1 mouse cellular context compared by ENCODE assay signal in genomic region chr11:84880971-84881370, GRCm38 (mm10).
TF ChIP-seq lines count a peak whose summit lies in the region.

No protein-coding gene starts in this region.

TF ChIP-seq in MEL, 35 proteins besides CTCF, POLR2A, EP300 and RAD21:
- TF ChIP-seq POLR2AphosphoS5 (IDR thresholded peaks at IDR 0.05; ENCODE audit: borderline replicate concordance, low read depth, low read length), result no peak
- no peak for TF ChIP-seq POLR2AphosphoS2 (IDR thresholded peaks at IDR 0.05; ENCODE audit: low read length)
- TF ChIP-seq MEF2A (IDR thresholded peaks at IDR 0.05; ENCODE audit: extremely low read depth, insufficient replicate concordance, low read depth, low read length, poor library complexity, severe bottlenecking), result no peak
- TF ChIP-seq ETS1 (IDR thresholded peaks at IDR 0.05; ENCODE audit: low read depth, low read length), result no peak
- TF ChIP-seq ELF1 (IDR thresholded peaks at IDR 0.05; ENCODE audit: low read depth, low read length), result no peak
- no peak for TF ChIP-seq ZNF384 (IDR thresholded peaks at IDR 0.05; ENCODE audit: low read depth, low read length)
- no peak for TF ChIP-seq E2F4 (IDR thresholded peaks at IDR 0.05; ENCODE audit: borderline replicate concordance, low read depth, low read length)
- TF ChIP-seq TCF12 (IDR thresholded peaks at IDR 0.05; ENCODE audit: low read depth, low read length), result no peak
- TF ChIP-seq USF1 (IDR thresholded peaks at IDR 0.05; ENCODE audit: low read depth, low read length), result no peak
- no peak for TF ChIP-seq RCOR1 (IDR thresholded peaks at IDR 0.05; ENCODE audit: low read depth, low read length)
- TF ChIP-seq CHD2 (IDR thresholded peaks at IDR 0.05; ENCODE audit: low read length), result no peak
- no peak; the same call in 1 of the 2 replicates for TF ChIP-seq CHD1 (IDR thresholded peaks at IDR 0.05; ENCODE audit: low read depth, low read length)
- no peak for TF ChIP-seq GATA1 (IDR thresholded peaks at IDR 0.05; ENCODE audit: low read depth, low read length)
- TF ChIP-seq KAT2A (conservative IDR thresholded peaks at IDR 0.05; ENCODE audit: low read depth, low read length), result no peak
- no peak for TF ChIP-seq GABPA (IDR thresholded peaks at IDR 0.05; ENCODE audit: low read depth, low read length)
- TF ChIP-seq USF2 (IDR thresholded peaks at IDR 0.05; ENCODE audit: borderline replicate concordance in 1 of 2, insufficient read depth in 1 of 2, low read depth in 1 of 2, low read length in 2 of 2), result no peak
- no peak for TF ChIP-seq ZKSCAN1 (IDR thresholded peaks at IDR 0.05; ENCODE audit: low read depth, low read length)
- TF ChIP-seq BHLHE40 (IDR thresholded peaks at IDR 0.05; ENCODE audit: borderline replicate concordance, low read depth, low read length), result no peak
- TF ChIP-seq HCFC1 (IDR thresholded peaks at IDR 0.05; ENCODE audit: low read depth, low read length), result no peak
TF ChIP-seq in MEL: peak in this region for 0.
